Mouse (Mus musculus): ENCODE measurements at regions not wholly inside any gene's neighbourhood (a gene's known extent, or its start where the extent isn't known, plus 50 kb on each side); places are given as distances from the start of the nearest gene placed in this dataset.

DNA sequence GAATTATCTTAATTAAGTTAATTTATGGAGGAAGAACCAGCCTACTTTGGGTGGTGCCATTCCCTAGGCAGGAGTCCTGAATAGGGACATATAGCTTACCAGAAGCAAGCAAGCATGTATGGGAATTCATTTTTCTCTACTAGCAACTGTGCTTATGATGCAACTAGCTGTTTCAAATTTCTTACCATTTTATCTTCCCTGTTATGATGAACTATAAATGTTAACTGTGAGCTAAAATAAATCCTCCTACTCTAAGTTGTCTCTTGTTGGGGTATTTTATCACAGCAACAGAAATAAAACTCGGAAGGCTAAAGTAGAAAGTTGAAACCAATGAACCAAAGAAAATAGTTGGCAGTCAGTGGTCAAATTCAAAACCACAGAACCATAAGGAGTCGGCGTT lies 373.5 kb upstream of the Tnp1 start:
- Histone ChIP-seq H3K36me3 (no peaks in the 10 kb centered on the region), H3K4me3 (no peak overlapping the region), H3K27me3 (replicated peaks) (no peaks in the 10 kb centered on the region), H3K9ac (no peak overlapping the region), H3K4me1 (no peaks in the 10 kb centered on the region), H3K4me2 (no peak overlapping the region), H3K9me3 (replicated peaks) (no peaks in the 10 kb centered on the region), H3K27ac (no peak overlapping the region)
- 60% methylated on average over 3 of the region's 3 CpGs for WGBS (ENCODE audit: insufficient replicate concordance)
- ATAC-seq, result no peak

- H3K9me3 ChIP-seq (replicated peaks), result no peaks in the 10 kb centered on the region
- no peaks in the 10 kb centered on the region for H3K36me3 ChIP-seq
- H3K27me3 ChIP-seq (replicated peaks), result no peaks in the 10 kb centered on the region
- H3K4me3 ChIP-seq, result no peak overlapping the region
- no peak overlapping the region for H3K9ac ChIP-seq
- ATAC-seq, result no peak
- no peaks in the 10 kb centered on the region for H3K4me1 ChIP-seq
- no peak overlapping the region for H3K4me2 ChIP-seq
- WGBS (ENCODE audit: insufficient replicate concordance), result 74% methylated on average over 9 of the region's 9 CpGs
- no peak overlapping the region for H3K27ac ChIP-seq
Observed at GRCm38 (mm10) chr1:73381578-73381977, 365.9 kb upstream of the Tnp1 start.

DNA sequence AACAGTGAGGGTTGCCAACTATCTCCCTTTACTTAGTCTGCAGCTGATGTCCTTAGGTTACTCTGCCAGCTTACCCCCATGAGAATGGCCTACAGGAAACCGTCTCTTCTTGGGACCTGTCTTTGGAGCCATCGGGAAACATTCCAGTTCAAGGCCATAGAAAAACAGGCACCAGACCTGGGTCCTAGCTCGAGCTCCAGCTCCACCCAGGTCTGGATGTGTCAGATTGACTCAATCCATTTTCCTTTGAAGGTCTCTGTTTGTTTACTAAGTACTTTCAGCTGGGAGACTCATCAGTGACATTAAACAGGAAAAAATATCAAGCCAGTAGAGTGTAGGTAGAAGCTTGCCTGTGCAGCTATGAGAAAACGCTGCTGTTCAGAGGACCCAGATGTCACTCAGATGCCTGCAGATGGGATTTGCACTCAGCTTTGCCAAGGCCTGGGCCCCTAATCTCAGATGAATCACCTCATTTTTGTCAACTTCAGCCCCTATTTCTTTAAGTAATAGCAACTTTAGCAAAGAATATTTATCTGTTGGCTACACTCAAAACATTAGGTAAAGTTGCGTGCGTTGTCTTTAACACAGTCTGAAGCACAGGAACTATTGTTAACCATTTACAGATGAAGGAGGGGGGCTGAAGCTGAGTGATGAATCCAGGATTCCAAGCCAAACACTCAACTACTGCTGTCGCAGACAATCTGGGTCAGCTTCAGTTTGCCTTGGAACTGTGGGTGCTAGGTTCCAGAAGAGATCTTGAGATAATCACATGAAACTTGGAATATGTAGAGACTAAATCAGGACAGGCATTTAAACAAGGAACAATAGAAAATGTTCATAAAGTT lies 359.0 kb upstream of the Tnp1 start:
- no peaks in the 10 kb centered on the region for H3K36me3 ChIP-seq
- no peak for ATAC-seq
- H3K27ac ChIP-seq, result no peak overlapping the region
- H3K27me3 ChIP-seq (replicated peaks), result no peaks in the 10 kb centered on the region
- no peaks in the 10 kb centered on the region for H3K9me3 ChIP-seq (replicated peaks)
- WGBS (ENCODE audit: insufficient replicate concordance), result 58% methylated on average over 7 of the region's 7 CpGs
- H3K4me1 ChIP-seq, result no peaks in the 10 kb centered on the region
- no peak overlapping the region for H3K4me2 ChIP-seq
- H3K4me3 ChIP-seq, result no peak overlapping the region
- no peak overlapping the region for H3K9ac ChIP-seq

DNA sequence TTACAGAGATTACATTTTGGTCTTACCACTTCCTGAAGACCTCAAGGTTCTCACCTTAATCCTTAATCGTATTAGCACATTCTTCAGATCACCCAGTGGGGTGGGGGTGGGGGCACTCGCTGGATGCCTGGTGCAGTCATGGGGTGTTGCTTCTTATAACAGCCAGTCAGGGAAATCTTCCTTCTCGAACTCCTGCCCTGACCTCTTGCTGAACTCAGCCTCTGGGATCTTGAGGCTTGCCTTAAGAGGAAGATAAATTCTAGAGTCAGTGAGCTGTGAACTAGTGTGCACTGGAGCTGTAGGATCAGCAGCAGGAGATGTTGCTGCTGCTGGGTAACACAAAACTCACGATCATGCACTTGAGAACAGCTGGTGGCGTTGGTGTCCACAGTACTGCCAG lies 352.5 kb upstream of the Tnp1 start:
- Histone ChIP-seq H3K9ac (no peak overlapping the region), H3K27me3 (replicated peaks) (no peaks in the 10 kb centered on the region), H3K4me3 (no peak overlapping the region), H3K36me3 (no peaks in the 10 kb centered on the region), H3K4me2 (no peak overlapping the region), H3K9me3 (replicated peaks) (no peaks in the 10 kb centered on the region), H3K27ac (no peak overlapping the region), H3K4me1 (no peaks in the 10 kb centered on the region)
- no peak for ATAC-seq
- WGBS (ENCODE audit: insufficient replicate concordance), result 49% methylated on average over 5 of the region's 5 CpGs

DNA sequence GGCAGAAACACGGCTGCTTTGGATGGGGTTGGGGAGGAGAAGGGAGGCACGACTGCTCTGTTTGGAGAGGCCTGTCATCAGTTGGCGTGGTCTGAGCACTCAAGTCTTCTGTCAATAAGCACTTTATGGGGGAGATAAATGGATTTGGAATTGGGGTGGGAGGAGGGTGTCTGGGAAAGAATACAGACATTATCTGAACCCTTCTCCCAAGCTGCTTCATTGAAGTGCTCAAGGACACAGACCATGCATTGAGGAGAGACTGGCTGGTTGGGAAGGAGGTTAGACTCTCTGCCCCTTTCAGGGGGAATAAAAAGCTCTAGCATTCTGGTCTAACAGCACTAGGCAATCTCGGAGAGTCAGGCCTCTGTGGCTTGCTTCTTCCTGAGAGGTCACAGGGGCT lies 350.1 kb upstream of the Tnp1 start:
- H3K4me1 ChIP-seq, result 0 out of 2 replicates have a peak, but pooled peaks cover 4% of the 10 kb centered on the region
- H3K4me3 ChIP-seq, result no peak overlapping the region
- H3K27me3 ChIP-seq (replicated peaks), result no peaks in the 10 kb centered on the region; the same call in 1 of the 2 replicates
- no peak overlapping the region for H3K4me2 ChIP-seq
- WGBS (ENCODE audit: insufficient replicate concordance), result 40% methylated on average over 4 of the region's 4 CpGs
- no peaks in the 10 kb centered on the region for H3K9me3 ChIP-seq (replicated peaks)
- H3K9ac ChIP-seq, result no peak overlapping the region
- no peak for ATAC-seq
- H3K27ac ChIP-seq, result no peak overlapping the region
- no peaks in the 10 kb centered on the region for H3K36me3 ChIP-seq

- H3K4me3 ChIP-seq, result no peak overlapping the region
- H3K9me3 ChIP-seq (replicated peaks), result no peaks in the 10 kb centered on the region
- no peak overlapping the region for H3K27ac ChIP-seq
- H3K4me1 ChIP-seq, result 0 out of 2 replicates have a peak, but pooled peaks cover 4% of the 10 kb centered on the region
- WGBS (ENCODE audit: insufficient replicate concordance), result 55% methylated on average over 7 of the region's 7 CpGs
- no peak for ATAC-seq
- no peaks in the 10 kb centered on the region for H3K36me3 ChIP-seq
- H3K27me3 ChIP-seq (replicated peaks), result no peaks in the 10 kb centered on the region; the same call in 1 of the 2 replicates
- H3K9ac ChIP-seq, result no peak overlapping the region
- no peak overlapping the region for H3K4me2 ChIP-seq
Observed at GRCm38 (mm10) chr1:73364300-73364683, 348.6 kb upstream of the Tnp1 start.

GRCm38 (mm10) chr1:73363549-73364299 lies 348.0 kb upstream of the Tnp1 start:
- no peak overlapping the region for H3K4me3 ChIP-seq
- no peaks in the 10 kb centered on the region for H3K36me3 ChIP-seq
- 0 out of 2 replicates have a peak, but pooled peaks cover 4% of the 10 kb centered on the region for H3K4me1 ChIP-seq
- WGBS (ENCODE audit: insufficient replicate concordance), result 26% methylated on average over 7 of the region's 7 CpGs
- H3K27ac ChIP-seq, result no peak overlapping the region
- H3K27me3 ChIP-seq (replicated peaks), result no peaks in the 10 kb centered on the region; the same call in 1 of the 2 replicates
- H3K9me3 ChIP-seq (replicated peaks), result no peaks in the 10 kb centered on the region
- no peak overlapping the region for H3K9ac ChIP-seq
- ATAC-seq, result no peak
- no peak overlapping the region for H3K4me2 ChIP-seq

- 53% methylated on average over 1 of the region's 1 CpGs for WGBS (ENCODE audit: insufficient replicate concordance)
- Histone ChIP-seq H3K9me3 (replicated peaks) (no peaks in the 10 kb centered on the region), H3K27me3 (replicated peaks) (no peaks in the 10 kb centered on the region; the same call in 1 of the 2 replicates), H3K9ac (no peak overlapping the region), H3K4me2 (no peak overlapping the region), H3K36me3 (no peaks in the 10 kb centered on the region), H3K4me3 (no peak overlapping the region), H3K27ac (no peak overlapping the region), H3K4me1 (0 out of 2 replicates have a peak, but pooled peaks cover 4% of the 10 kb centered on the region)
- no peak for ATAC-seq
Observed at GRCm38 (mm10) chr1:73362122-73362521, 346.4 kb upstream of the Tnp1 start.

GRCm38 (mm10) chr1:73361300-73361699 lies 345.6 kb upstream of the Tnp1 start:
- WGBS (ENCODE audit: insufficient replicate concordance), result 65% methylated on average over 7 of the region's 7 CpGs
- Histone ChIP-seq H3K4me3 (no peak overlapping the region), H3K9ac (no peak overlapping the region), H3K9me3 (replicated peaks) (no peaks in the 10 kb centered on the region), H3K36me3 (no peaks in the 10 kb centered on the region), H3K27me3 (replicated peaks) (no peaks in the 10 kb centered on the region; the same call in 1 of the 2 replicates), H3K27ac (no peak overlapping the region), H3K4me1 (0 out of 2 replicates have a peak, but pooled peaks cover 4% of the 10 kb centered on the region), H3K4me2 (no peak overlapping the region)
- no peak for ATAC-seq

DNA sequence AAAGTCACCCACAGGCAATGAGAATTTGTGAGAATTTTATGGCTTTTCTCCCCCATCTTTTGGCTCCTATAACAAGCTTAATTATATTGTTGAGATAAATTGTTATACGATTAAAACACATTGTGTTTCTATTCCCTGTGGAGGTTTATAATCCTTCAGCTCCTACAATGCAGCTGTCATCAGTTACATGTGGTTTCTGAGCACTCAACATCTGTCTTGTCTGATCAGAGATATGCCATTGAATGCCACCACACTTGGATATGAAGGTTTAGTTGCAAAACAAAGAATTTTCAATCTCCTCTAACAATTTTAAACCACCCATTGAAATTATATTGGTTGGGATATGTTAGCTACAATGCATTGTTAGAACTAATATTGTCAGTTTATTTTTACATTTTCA lies 338.7 kb upstream of the Tnp1 start:
- Histone ChIP-seq H3K27me3 (replicated peaks) (no peaks in the 10 kb centered on the region; the same call in 1 of the 2 replicates), H3K36me3 (no peaks in the 10 kb centered on the region), H3K4me1 (no peaks in the 10 kb centered on the region), H3K9me3 (replicated peaks) (no peaks in the 10 kb centered on the region), H3K9ac (no peak overlapping the region), H3K27ac (no peak overlapping the region), H3K4me2 (no peak overlapping the region), H3K4me3 (no peak overlapping the region)
- 69% methylated on average over 1 of the region's 1 CpGs for WGBS (ENCODE audit: insufficient replicate concordance)
- ATAC-seq, result no peak

GRCm38 (mm10) chr1:73348476-73348875 lies 332.8 kb upstream of the Tnp1 start:
- no peak overlapping the region for H3K4me3 ChIP-seq
- 60% methylated on average over 6 of the region's 6 CpGs for WGBS (ENCODE audit: insufficient replicate concordance)

DNA sequence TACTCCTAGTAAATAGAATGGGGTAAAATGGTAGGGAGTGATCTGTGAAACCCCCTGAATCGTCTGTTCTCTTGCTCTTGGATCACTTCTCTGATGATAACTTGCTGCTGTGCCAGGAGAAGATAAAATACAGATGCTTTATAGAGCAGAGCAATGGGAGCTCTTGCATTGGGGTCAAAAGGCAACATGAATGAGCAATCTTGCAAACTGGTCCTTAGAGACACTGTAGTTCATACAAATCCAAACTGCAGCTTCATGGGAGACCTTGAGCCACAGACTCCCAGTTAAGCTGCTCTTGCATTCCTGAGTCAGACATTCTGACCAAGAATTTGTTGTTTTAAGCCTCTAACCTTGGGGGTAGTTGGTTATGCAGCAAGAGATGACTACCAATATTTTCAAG lies 328.9 kb upstream of the Tnp1 start:
- Histone ChIP-seq H3K4me3 (no peak overlapping the region), H3K36me3 (no peaks in the 10 kb centered on the region), H3K4me2 (no peak overlapping the region), H3K27ac (no peak overlapping the region), H3K9ac (no peak overlapping the region), H3K27me3 (replicated peaks) (no peaks in the 10 kb centered on the region; the same call in 1 of the 2 replicates), H3K4me1 (no peaks in the 10 kb centered on the region), H3K9me3 (replicated peaks) (no peaks in the 10 kb centered on the region)
- ATAC-seq, result no peak
- 30% methylated on average over 1 of the region's 1 CpGs for WGBS (ENCODE audit: insufficient replicate concordance)

More at GRCm38 (mm10) chr1:73348476-73348875, 332.8 kb upstream of the Tnp1 start:
- Histone ChIP-seq H3K27me3 (replicated peaks) (no peaks in the 10 kb centered on the region; the same call in 1 of the 2 replicates), H3K4me2 (no peak overlapping the region), H3K27ac (no peak overlapping the region), H3K36me3 (no peaks in the 10 kb centered on the region), H3K9ac (no peak overlapping the region), H3K9me3 (replicated peaks) (no peaks in the 10 kb centered on the region), H3K4me1 (no peaks in the 10 kb centered on the region)
- no peak for ATAC-seq
